Mouse (Mus musculus): ENCODE results near the gene Snx29.

- TF ChIP-seq ZC3H11A (IDR thresholded peaks at IDR 0.05; ENCODE audit: borderline replicate concordance, low read depth, low read length) (no peak), HCFC1 (IDR thresholded peaks at IDR 0.05; ENCODE audit: borderline replicate concordance, insufficient read depth, low read length) (no peak), ZNF384 (IDR thresholded peaks at IDR 0.05; ENCODE audit: low read depth, low read length) (no peak), CHD2 (IDR thresholded peaks at IDR 0.05; ENCODE audit: low read depth, low read length) (no peak), MAFK (IDR thresholded peaks at IDR 0.05; ENCODE audit: insufficient read depth, low read depth, low read length) (no peak)
Observed at GRCm38 (mm10) chr16:11460210-11460609, 137.5 kb downstream of the Snx29 start.
